Mouse (Mus musculus) ES-E14 (cell line): ENCODE measurements around the gene Zfp780b.

Source experiments
- HCFC1 ChIP-seq: IDR thresholded peaks from 2 replicates; pipeline ENCODE4 v1.6.1; 2012; ENCODE audit warnings: low read length, inconsistent platforms, borderline replicate concordance; ENCODE audit not compliant: insufficient read depth
- MAFK ChIP-seq: IDR thresholded peaks from 2 replicates; pipeline ENCODE4 v1.6.1; 2014; ENCODE audit warnings: mild to moderate bottlenecking, low read depth, low read length, inconsistent platforms; ENCODE audit not compliant: insufficient read depth
- ZC3H11A ChIP-seq: IDR thresholded peaks from 2 replicates; pipeline ENCODE4 v1.6.1; 2012; ENCODE audit warnings: low read depth, mild to moderate bottlenecking, inconsistent platforms, low read length, borderline replicate concordance

- peak; percentile 94 for TF ChIP-seq HCFC1
- TF ChIP-seq MAFK: no peak
- no peak for TF ChIP-seq ZC3H11A
Observed at GRCm38 (mm10) chr7:27978683-27979528, at the start of gene Zfp780b.
